Comparison of ENCODE assay signal across 25 mouse cellular contexts in the genomic region with DNA sequence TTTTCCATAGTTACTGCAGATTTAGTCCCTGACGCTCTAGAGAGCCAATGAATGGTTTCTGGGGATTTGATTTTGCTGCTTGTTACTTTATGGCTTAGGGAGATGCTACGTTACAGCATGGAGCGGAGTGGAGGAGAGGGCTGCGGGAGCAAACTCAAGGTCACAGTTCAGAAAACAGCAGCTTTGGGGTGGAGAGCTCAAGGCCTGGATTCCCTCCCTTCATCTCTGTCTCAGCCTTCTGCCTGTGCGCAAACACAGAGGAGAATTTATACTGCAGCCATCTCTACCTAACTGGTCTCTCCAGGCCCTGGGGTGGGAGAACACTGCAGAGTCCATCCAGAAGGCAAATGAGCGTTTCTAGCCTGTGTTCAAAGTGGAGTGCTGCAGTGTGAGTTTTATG. TPM values are rescaled to one million over a fixed set of nuclear protein-coding genes. Genes with fewer than 3 reads are reported as not detected.
DNase-seq lines count a peak whose midpoint lies in the region; ATAC-seq and TF ChIP-seq lines count a peak whose summit lies in the region.
"Had no signal": no experiment of that assay in that cellular context is flagged by ENCODE, and none has a peak within 500 bp of the region (broad histone marks: within the 10 kb centered on the region; RNA-seq: fewer than 3 reads in every experiment).

No protein-coding gene starts in this region.

- H3K27ac ChIP-seq in hindbrain, embryonic 10.5 days, result peak overlapping the region; percentile 19; the same call in 1 of the 2 replicates
- H3K27ac ChIP-seq in hindbrain, embryonic 12.5 days, result no peak overlapping the region
- no peak overlapping the region for H3K27ac ChIP-seq in kidney, embryonic 16.5 days (ENCODE audit: low read length)
- peak overlapping the region; percentile 30; the same call in 1 of the 2 replicates for H3K27ac ChIP-seq in ES-Bruce4 (ENCODE audit: insufficient read depth, low read length)
- H3K27ac ChIP-seq in intestine, embryonic 16.5 days (ENCODE audit: low read length), result peak overlapping the region; percentile 17
- H3K27ac ChIP-seq: embryonic facial prominence, embryonic 15.5 days; forebrain, embryonic 12.5 days; liver, embryonic 14.5 days had no signal

- TF ChIP-seq EP300 in ES-Bruce4 (IDR thresholded peaks at IDR 0.05; ENCODE audit: insufficient read depth, low read depth, low read length), result no peak

- H3K36me3 ChIP-seq in hindbrain, embryonic 10.5 days, result peaks cover 39% of the 10 kb centered on the region
- H3K36me3 ChIP-seq in hindbrain, embryonic 12.5 days, result 0 out of 2 replicates have a peak, but pooled peaks cover 10% of the 10 kb centered on the region
- H3K36me3 ChIP-seq in kidney, embryonic 16.5 days (ENCODE audit: insufficient read depth, low read length), result 0 out of 2 replicates have a peak, but pooled peaks cover 6% of the 10 kb centered on the region
- peaks cover 5% of the 10 kb centered on the region for H3K36me3 ChIP-seq in ES-Bruce4 (ENCODE audit: control insufficient read depth, insufficient read depth, low read length, poor library complexity, severe bottlenecking)
- H3K36me3 ChIP-seq in intestine, embryonic 16.5 days (ENCODE audit: control insufficient read depth, insufficient read depth, low read length), result no peaks in the 10 kb centered on the region

- H3K4me2 ChIP-seq in hindbrain, embryonic 12.5 days (replicated peaks), result no peak overlapping the region
- H3K4me2 ChIP-seq in kidney, embryonic 16.5 days (replicated peaks; ENCODE audit: low read depth, low read length), result no peak overlapping the region
- H3K4me2 ChIP-seq in intestine, embryonic 16.5 days (ENCODE audit: low read depth, low read length), result no peak overlapping the region
- H3K4me2 ChIP-seq: embryonic facial prominence, embryonic 15.5 days; forebrain, embryonic 12.5 days; heart, embryonic 12.5 days had no signal

- no peak overlapping the region for H3K4me3 ChIP-seq in hindbrain, embryonic 10.5 days
- H3K4me3 ChIP-seq in hindbrain, embryonic 12.5 days, result no peak overlapping the region
- no peak overlapping the region for H3K4me3 ChIP-seq in kidney, embryonic 16.5 days (ENCODE audit: low read length)
- no peak overlapping the region for H3K4me3 ChIP-seq in ES-Bruce4 (ENCODE audit: low read depth, low read length)
- no peak overlapping the region for H3K4me3 ChIP-seq in intestine, embryonic 16.5 days (ENCODE audit: low read length)
- H3K4me3 ChIP-seq: embryonic facial prominence, embryonic 15.5 days; forebrain, embryonic 12.5 days; heart, embryonic 12.5 days had no signal

- H3K4me1 ChIP-seq in hindbrain, embryonic 10.5 days (replicated peaks), result peaks cover 31% of the 10 kb centered on the region
- peaks cover 3% of the 10 kb centered on the region; the same call in 1 of the 2 replicates for H3K4me1 ChIP-seq in hindbrain, embryonic 12.5 days
- H3K4me1 ChIP-seq in kidney, embryonic 16.5 days (ENCODE audit: insufficient read depth, low read length), result peaks cover 11% of the 10 kb centered on the region
- peaks cover 6% of the 10 kb centered on the region for H3K4me1 ChIP-seq in ES-Bruce4 (ENCODE audit: control insufficient read depth, insufficient read depth, low read length)
- peaks cover 4% of the 10 kb centered on the region for H3K4me1 ChIP-seq in intestine, embryonic 16.5 days (ENCODE audit: control insufficient read depth, insufficient read depth, low read length)
- H3K4me1 ChIP-seq: embryonic facial prominence, embryonic 15.5 days; forebrain, embryonic 12.5 days had no signal

- ATAC-seq in hindbrain, embryonic 12.5 days (ENCODE audit: low FRiP score), result no peak
- ATAC-seq in kidney, embryonic 16.5 days (ENCODE audit: low FRiP score, low TSS enrichment), result no peak
- ATAC-seq in intestine, embryonic 16.5 days, result no peak
- ATAC-seq: forebrain, postnatal 0 days; midbrain, embryonic 16.5 days had no signal

- DNase-seq in hindbrain, embryonic 10.5 days (ENCODE audit: low spot score), result no peak
- DNase-seq in kidney, postnatal 36 days, result no peak
- no peak for DNase-seq in Muller cell, postnatal 12 days (ENCODE audit: inconsistent ontology term)
- no peak for DNase-seq in MN1 (ENCODE audit: low spot score)
- DNase-seq: adrenal gland, postnatal 25 days; B cell, adult 2 months; cerebellum, adult 18-20 months; cerebellum, postnatal 10 days; forebrain, postnatal 0 days; gastrocnemius, postnatal 10 days; kidney, postnatal 10 days; layer of hippocampus, adult 9-11 months; liver; lung, adult 2 months; lung, postnatal 14 days; thymus, postnatal 14 days had no signal

- no peak for TF ChIP-seq POLR2A in ES-Bruce4 (IDR thresholded peaks at IDR 0.05; ENCODE audit: insufficient read depth, low read length)

- H3K9me3 ChIP-seq in hindbrain, embryonic 10.5 days, result no peaks in the 10 kb centered on the region
- H3K9me3 ChIP-seq in hindbrain, embryonic 12.5 days (replicated peaks), result no peaks in the 10 kb centered on the region
- no peaks in the 10 kb centered on the region for H3K9me3 ChIP-seq in kidney, embryonic 16.5 days (ENCODE audit: low read length)
- H3K9me3 ChIP-seq in ES-Bruce4 (replicated peaks; ENCODE audit: control insufficient read depth, insufficient read depth, low read length, poor library complexity, severe bottlenecking), result no peaks in the 10 kb centered on the region
- H3K9me3 ChIP-seq in intestine, embryonic 16.5 days (ENCODE audit: control insufficient read depth, low read length), result no peaks in the 10 kb centered on the region
- H3K9me3 ChIP-seq: embryonic facial prominence, embryonic 15.5 days; forebrain, embryonic 12.5 days; heart, embryonic 12.5 days had no signal

- TF ChIP-seq CTCF in ES-Bruce4 (IDR thresholded peaks at IDR 0.05; ENCODE audit: low read depth, low read length), result no peak

- no peak overlapping the region for H3K9ac ChIP-seq in hindbrain, embryonic 12.5 days
- H3K9ac ChIP-seq in kidney, embryonic 16.5 days (replicated peaks; ENCODE audit: low read length), result 0 out of 2 replicates have a peak overlapping the region, but pooled peaks have one; percentile 2
- H3K9ac ChIP-seq in ES-Bruce4 (ENCODE audit: low read depth, poor library complexity, severe bottlenecking), result no peak overlapping the region
- H3K9ac ChIP-seq in intestine, embryonic 16.5 days (ENCODE audit: low read depth, low read length), result peak overlapping the region; percentile 42; the same call in 1 of the 2 replicates
- H3K9ac ChIP-seq: embryonic facial prominence, embryonic 15.5 days; forebrain, embryonic 12.5 days; forebrain, postnatal 0 days; heart, embryonic 12.5 days; liver, embryonic 14.5 days had no signal

- 91% methylated on average over 6 of the region's 6 CpGs for WGBS in hindbrain, embryonic 10.5 days
- WGBS in hindbrain, embryonic 12.5 days, result 88% methylated on average over 6 of the region's 6 CpGs
- 67% methylated on average over 6 of the region's 6 CpGs for WGBS in kidney, embryonic 16.5 days
- WGBS in intestine, embryonic 16.5 days, result 67% methylated on average over 6 of the region's 6 CpGs

- no peaks in the 10 kb centered on the region for H3K27me3 ChIP-seq in hindbrain, embryonic 10.5 days (ENCODE audit: insufficient read depth, poor library complexity, severe bottlenecking)
- no peaks in the 10 kb centered on the region for H3K27me3 ChIP-seq in hindbrain, embryonic 12.5 days
- H3K27me3 ChIP-seq in kidney, embryonic 16.5 days (ENCODE audit: insufficient read depth, low read length), result no peaks in the 10 kb centered on the region
- H3K27me3 ChIP-seq in ES-Bruce4 (ENCODE audit: control insufficient read depth, insufficient read depth, low read length, poor library complexity, severe bottlenecking), result no peaks in the 10 kb centered on the region
- H3K27me3 ChIP-seq in intestine, embryonic 16.5 days (replicated peaks; ENCODE audit: control insufficient read depth, insufficient read depth, low read length), result no peaks in the 10 kb centered on the region
- H3K27me3 ChIP-seq: embryonic facial prominence, embryonic 15.5 days; forebrain, embryonic 12.5 days; heart, embryonic 12.5 days had no signal

RNA-seq across cellular contexts. Expression of a gene that starts 10.5 kb away (rescaled TPM):
- 68.3 and 74.1 TPM in 2 replicates for polyA plus RNA-seq in hindbrain, embryonic 10.5 days (2016; fragmentation: Nextera tagmentation; extraction: Ambion mirVana)
- 45.9 and 46.8 TPM in 2 replicates for polyA plus RNA-seq in hindbrain, embryonic 12.5 days (2016; fragmentation: Nextera tagmentation; extraction: Ambion mirVana)
- polyA plus RNA-seq in kidney, embryonic 16.5 days (2015; fragmentation: Nextera tagmentation; extraction: Ambion mirVana), result 79.3 and 80.6 TPM in 2 replicates
- 61.2 and 63.1 TPM in 2 replicates for polyA plus RNA-seq in ES-Bruce4 (2011; ENCODE audit: insufficient read depth, insufficient read length, low read depth, missing spikeins)
- polyA plus RNA-seq in intestine, embryonic 16.5 days (2015; fragmentation: Nextera tagmentation; extraction: Ambion mirVana), result 66.0 and 76.1 TPM in 2 replicates

RNA-seq across cellular contexts. Expression of a gene that starts 10.6 kb away (rescaled TPM):
- 50.2 and 51.8 TPM in 2 replicates for polyA plus RNA-seq in hindbrain, embryonic 10.5 days (2016; fragmentation: Nextera tagmentation; extraction: Ambion mirVana)
- 45.3 and 46.2 TPM in 2 replicates for polyA plus RNA-seq in hindbrain, embryonic 12.5 days (2016; fragmentation: Nextera tagmentation; extraction: Ambion mirVana)
- polyA plus RNA-seq in kidney, embryonic 16.5 days (2015; fragmentation: Nextera tagmentation; extraction: Ambion mirVana), result 56.1 and 56.6 TPM in 2 replicates
- 39.4 and 40.2 TPM in 2 replicates for polyA plus RNA-seq in ES-Bruce4 (2011; ENCODE audit: insufficient read depth, insufficient read length, low read depth, missing spikeins)
- polyA plus RNA-seq in intestine, embryonic 16.5 days (2015; fragmentation: Nextera tagmentation; extraction: Ambion mirVana), result 59.4 and 63.4 TPM in 2 replicates

Comparison
In these comparisons a context has a peak if more than half of its experiments do, and no peak if none do; other contexts are left out.
1. H3K27ac ChIP-seq: peak in hindbrain, embryonic 10.5 days (single experiment), ES-Bruce4 (single experiment) and intestine, embryonic 16.5 days (single experiment); none in hindbrain, embryonic 12.5 days (single experiment) and kidney, embryonic 16.5 days (single experiment).
2. H3K9ac ChIP-seq: peak in kidney, embryonic 16.5 days (single experiment) and intestine, embryonic 16.5 days (single experiment); none in hindbrain, embryonic 12.5 days (single experiment) and ES-Bruce4 (single experiment).